Mouse (Mus musculus): Measurements from ENCODE around the gene Dnajc22. TPM values are rescaled to one million over a fixed set of nuclear protein-coding genes. Genes with fewer than 3 reads are reported as not detected.
A peak's percentile ranks its signal among the peaks of the same experiment; 100 is the strongest.

The Dnajc22 gene
- polyA plus RNA-seq, 1 experiment, result 0.13 TPM

DNA sequence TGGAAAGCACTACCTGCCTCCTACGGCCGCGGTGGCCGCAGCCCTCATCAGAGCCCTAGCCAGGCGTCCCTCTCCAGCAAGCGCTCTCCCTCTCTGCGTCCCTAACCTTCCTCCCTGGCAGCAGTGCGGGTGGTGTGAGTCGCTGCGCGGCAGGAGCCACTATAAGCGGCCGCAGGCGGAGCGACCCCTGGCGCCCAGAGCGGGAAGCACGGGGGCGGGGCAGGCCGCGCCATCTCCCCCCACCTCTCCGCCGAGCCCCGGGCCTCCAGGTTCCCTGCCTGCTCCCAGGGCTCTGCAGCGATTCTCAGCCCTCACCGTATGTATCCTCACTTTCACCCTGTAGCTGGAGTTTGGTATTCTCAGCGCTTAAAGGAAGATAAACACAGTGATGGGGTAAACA, 4.7 kb upstream of the Dnajc22 start:
- peak; percentile 59 to 65 for DNase-seq
- no peak overlapping the region for H3K4me3 ChIP-seq (replicated peaks; ENCODE audit: insufficient read depth, low read depth, low read length)
- H3K27me3 ChIP-seq (ENCODE audit: control insufficient read depth, insufficient read depth, low read length), result peaks cover 3% of the 10 kb centered on the region; the same call in 1 of the 2 replicates
- under 1% methylated on average over 27 of the region's 27 CpGs for WGBS
- no peaks in the 10 kb centered on the region for H3K4me1 ChIP-seq (ENCODE audit: control insufficient read depth, insufficient read depth, low read length)
- TF ChIP-seq CTCF (IDR thresholded peaks at IDR 0.05; ENCODE audit: borderline replicate concordance, insufficient read depth, low read depth, low read length), result peak; percentile 62
- no peak for TF ChIP-seq POLR2A (IDR thresholded peaks at IDR 0.05; ENCODE audit: borderline replicate concordance, insufficient read depth, low read length)
- H3K27ac ChIP-seq (ENCODE audit: insufficient read depth, low read length), result no peak overlapping the region

DNA sequence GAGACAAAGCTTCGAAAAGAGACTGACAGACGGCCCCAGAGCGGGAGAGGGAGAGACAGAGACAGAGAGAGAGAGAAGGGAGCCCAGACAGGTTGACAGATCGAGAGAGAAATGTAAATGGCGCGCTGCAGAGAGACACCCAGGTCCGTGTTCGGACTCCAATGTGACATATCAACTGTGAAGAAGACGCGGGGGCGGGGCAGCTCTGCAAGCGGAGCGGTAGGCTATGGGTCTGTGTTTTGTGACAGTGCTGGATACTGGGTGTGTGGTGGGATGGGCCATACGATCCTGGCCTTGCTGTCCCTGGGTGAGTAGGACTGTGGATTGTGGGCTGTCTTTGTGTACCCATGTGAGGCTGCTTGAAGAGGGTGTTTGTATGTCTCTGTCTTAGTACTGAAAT, 3.9 kb upstream of the Dnajc22 start:
- 30% methylated on average over 14 of the region's 14 CpGs for WGBS
- Histone ChIP-seq H3K27me3 (ENCODE audit: control insufficient read depth, insufficient read depth, low read length) (peaks cover 3% of the 10 kb centered on the region; the same call in 1 of the 2 replicates), H3K4me3 (replicated peaks; ENCODE audit: insufficient read depth, low read depth, low read length) (no peak overlapping the region), H3K4me1 (ENCODE audit: control insufficient read depth, insufficient read depth, low read length) (no peaks in the 10 kb centered on the region), H3K27ac (ENCODE audit: insufficient read depth, low read length) (no peak overlapping the region)
- no peak for TF ChIP-seq POLR2A (IDR thresholded peaks at IDR 0.05; ENCODE audit: borderline replicate concordance, insufficient read depth, low read length)
- TF ChIP-seq CTCF (IDR thresholded peaks at IDR 0.05; ENCODE audit: borderline replicate concordance, insufficient read depth, low read depth, low read length), result no peak
- DNase-seq, result no peak

DNA sequence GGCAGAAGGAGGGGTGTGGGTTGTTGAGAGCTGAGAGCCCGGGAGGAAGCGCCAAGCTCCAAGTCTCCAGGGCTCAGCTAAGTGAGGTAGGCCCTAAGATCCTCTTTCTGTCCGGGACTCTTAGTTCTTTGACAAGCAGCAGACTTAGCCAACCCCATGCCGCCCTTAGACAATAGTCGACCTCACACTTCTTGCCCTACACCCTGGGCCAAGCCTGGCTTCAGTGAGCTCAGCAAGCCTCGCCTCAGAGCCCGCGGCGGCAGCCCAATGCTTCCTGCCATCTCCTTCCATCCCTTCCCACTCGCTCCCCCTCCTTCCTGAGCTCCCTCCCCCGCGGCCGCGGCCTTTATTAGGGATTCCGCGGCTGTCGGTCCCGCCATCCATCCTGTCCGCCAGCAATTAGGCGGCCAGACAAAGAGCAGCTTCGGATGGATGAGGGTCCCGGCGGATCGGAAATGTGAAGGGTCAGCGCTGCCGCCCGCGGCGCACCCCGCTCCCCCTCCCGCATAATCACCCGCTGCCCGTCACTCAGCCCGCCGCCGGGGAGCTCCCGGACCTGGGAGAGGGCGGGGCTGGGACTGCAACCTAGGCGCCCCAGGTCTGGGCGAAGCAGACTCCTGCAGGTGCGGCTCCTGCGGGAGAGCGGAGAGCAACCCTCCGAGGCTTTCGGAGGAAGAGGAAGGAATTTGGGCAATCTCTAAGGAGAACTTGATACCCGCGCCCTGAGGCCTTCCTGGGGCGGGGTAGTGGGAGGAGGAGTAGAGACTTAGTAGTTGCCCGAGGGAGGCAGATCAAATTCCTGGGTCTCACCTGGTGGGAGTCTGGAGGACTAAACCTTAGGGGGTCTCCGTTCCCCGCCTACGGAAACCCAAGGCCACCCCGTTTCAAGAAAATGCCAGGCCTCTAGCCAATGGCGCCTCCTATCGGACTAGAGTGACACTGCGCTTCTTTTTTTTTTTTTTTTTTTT, 605 bp downstream of the Dnajc22 start:
- Histone ChIP-seq H3K4me3 (replicated peaks; ENCODE audit: insufficient read depth, low read depth, low read length) (peak overlapping the region; percentile 48), H3K27me3 (ENCODE audit: control insufficient read depth, insufficient read depth, low read length) (peaks cover 8% of the 10 kb centered on the region; the same call in 1 of the 2 replicates), H3K27ac (ENCODE audit: insufficient read depth, low read length) (no peak overlapping the region), H3K4me1 (ENCODE audit: control insufficient read depth, insufficient read depth, low read length) (0 out of 2 replicates have a peak, but pooled peaks cover 3% of the 10 kb centered on the region)
- 4% methylated on average over 56 of the region's 56 CpGs for WGBS
- TF ChIP-seq CTCF (IDR thresholded peaks at IDR 0.05; ENCODE audit: borderline replicate concordance, insufficient read depth, low read depth, low read length) (peak; percentile 52), POLR2A (IDR thresholded peaks at IDR 0.05; ENCODE audit: borderline replicate concordance, insufficient read depth, low read length) (no peak)
- peak; percentile 44 to 63 for DNase-seq

DNA sequence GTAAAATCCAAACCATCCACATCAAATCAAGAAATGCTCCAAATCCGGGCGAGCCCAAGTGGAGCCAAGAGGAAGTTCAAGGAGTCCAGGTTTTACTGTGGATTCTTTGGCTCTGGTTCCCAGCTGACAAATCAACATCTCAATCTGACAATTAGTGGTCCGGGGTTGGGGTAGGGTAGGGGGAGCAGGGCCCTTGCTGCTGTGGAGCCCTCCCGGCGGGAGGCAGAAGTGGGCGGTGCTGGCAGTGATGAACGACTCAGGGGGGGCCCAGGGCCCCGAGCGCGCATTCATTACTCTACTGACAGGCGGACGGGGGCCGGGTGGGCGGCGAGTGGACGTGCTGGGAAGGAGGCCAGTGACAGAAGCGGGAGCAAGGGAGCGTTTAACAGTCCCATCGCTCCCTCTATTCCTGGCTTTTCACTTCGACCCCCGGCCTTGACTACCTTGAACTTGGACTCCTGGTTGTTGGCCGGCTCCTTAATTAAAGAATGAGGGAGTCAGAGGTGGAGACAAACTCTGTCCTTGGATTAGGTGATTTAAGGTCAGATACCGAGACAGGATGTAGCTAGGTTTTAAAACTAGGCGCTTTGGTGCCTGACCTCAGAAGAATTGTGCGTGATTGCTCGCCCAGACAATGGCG, 1.8 kb downstream of the Dnajc22 start:
- no peak for DNase-seq
- WGBS, result 12% methylated on average over 27 of the region's 27 CpGs
- no peak overlapping the region for H3K4me3 ChIP-seq (replicated peaks; ENCODE audit: insufficient read depth, low read depth, low read length)
- no peak overlapping the region for H3K27ac ChIP-seq (ENCODE audit: insufficient read depth, low read length)
- 0 out of 2 replicates have a peak, but pooled peaks cover 3% of the 10 kb centered on the region for H3K4me1 ChIP-seq (ENCODE audit: control insufficient read depth, insufficient read depth, low read length)
- H3K27me3 ChIP-seq (ENCODE audit: control insufficient read depth, insufficient read depth, low read length), result peaks cover 7% of the 10 kb centered on the region; the same call in 1 of the 2 replicates
- no peak for TF ChIP-seq CTCF (IDR thresholded peaks at IDR 0.05; ENCODE audit: borderline replicate concordance, insufficient read depth, low read depth, low read length)
- no peak for TF ChIP-seq POLR2A (IDR thresholded peaks at IDR 0.05; ENCODE audit: borderline replicate concordance, insufficient read depth, low read length)

DNA sequence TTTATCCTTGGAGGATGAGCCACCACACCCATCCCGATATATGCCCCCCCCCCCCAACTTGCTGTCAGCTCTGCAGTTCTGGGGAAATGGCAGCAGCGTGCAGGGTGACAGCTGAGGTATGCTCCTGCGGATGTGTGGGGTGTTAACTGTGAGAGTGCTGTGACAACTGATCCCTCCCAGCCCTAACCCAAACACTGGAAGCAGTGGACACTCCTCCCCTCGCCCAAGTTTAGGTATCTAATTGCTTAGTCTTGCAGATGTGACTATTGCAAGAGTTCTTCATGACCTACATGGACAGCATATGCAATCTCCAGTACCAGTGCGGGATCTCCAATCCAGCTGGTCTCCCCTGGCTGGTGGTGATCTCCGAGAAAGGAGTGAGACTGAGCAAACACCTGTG, 2.4 kb downstream of the Dnajc22 start:
- Histone ChIP-seq H3K4me1 (ENCODE audit: control insufficient read depth, insufficient read depth, low read length) (0 out of 2 replicates have a peak, but pooled peaks cover 3% of the 10 kb centered on the region), H3K4me3 (replicated peaks; ENCODE audit: insufficient read depth, low read depth, low read length) (no peak overlapping the region), H3K27ac (ENCODE audit: insufficient read depth, low read length) (no peak overlapping the region), H3K27me3 (ENCODE audit: control insufficient read depth, insufficient read depth, low read length) (peaks cover 7% of the 10 kb centered on the region; the same call in 1 of the 2 replicates)
- TF ChIP-seq POLR2A (IDR thresholded peaks at IDR 0.05; ENCODE audit: borderline replicate concordance, insufficient read depth, low read length), result no peak
- TF ChIP-seq CTCF (IDR thresholded peaks at IDR 0.05; ENCODE audit: borderline replicate concordance, insufficient read depth, low read depth, low read length), result no peak
- WGBS, result 54% methylated on average over 6 of the region's 6 CpGs
- DNase-seq, result no peak

DNA sequence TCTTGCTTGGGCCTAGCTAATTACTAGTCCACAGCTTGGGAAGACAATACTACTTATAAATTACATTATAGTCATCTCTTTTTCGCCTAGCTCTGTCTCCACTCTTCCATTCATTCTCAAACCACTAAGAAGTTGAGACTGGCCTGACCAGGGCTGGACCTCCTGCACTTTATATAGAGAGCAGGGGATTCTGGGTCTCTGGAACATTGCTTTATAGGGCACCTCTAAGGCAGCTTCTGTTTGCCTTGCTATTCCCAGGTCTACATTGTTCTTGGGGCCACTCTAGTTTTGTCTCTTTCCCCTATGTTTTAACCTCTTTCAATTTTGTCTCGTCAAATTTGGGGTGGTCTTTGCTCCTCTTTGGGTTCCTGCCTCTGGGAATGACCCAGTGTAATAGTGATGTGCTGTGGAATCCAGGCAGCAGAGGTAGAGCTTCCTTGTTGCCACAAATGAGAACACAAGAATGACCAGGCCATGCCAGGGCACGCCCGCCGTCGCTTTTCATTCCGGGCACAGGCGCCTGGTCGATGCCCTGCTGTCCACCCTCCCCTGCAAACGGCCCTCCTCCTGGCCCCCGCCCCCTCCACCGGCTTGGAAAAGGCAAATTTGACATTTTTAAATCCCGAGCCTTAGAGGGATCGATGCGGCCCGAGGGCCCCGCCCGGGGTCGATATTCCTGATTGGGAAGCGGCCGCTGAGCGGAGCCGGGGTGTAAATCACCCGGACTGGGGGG, 3.3 kb downstream of the Dnajc22 start:
- Histone ChIP-seq H3K27ac (ENCODE audit: insufficient read depth, low read length) (no peak overlapping the region), H3K4me3 (replicated peaks; ENCODE audit: insufficient read depth, low read depth, low read length) (no peak overlapping the region), H3K27me3 (ENCODE audit: control insufficient read depth, insufficient read depth, low read length) (peaks cover 7% of the 10 kb centered on the region; the same call in 1 of the 2 replicates), H3K4me1 (ENCODE audit: control insufficient read depth, insufficient read depth, low read length) (0 out of 2 replicates have a peak, but pooled peaks cover 3% of the 10 kb centered on the region)
- TF ChIP-seq CTCF (IDR thresholded peaks at IDR 0.05; ENCODE audit: borderline replicate concordance, insufficient read depth, low read depth, low read length), result no peak
- TF ChIP-seq POLR2A (IDR thresholded peaks at IDR 0.05; ENCODE audit: borderline replicate concordance, insufficient read depth, low read length), result no peak
- WGBS, result 27% methylated on average over 24 of the region's 24 CpGs
- no peak for DNase-seq

- TF ChIP-seq POLR2A (IDR thresholded peaks at IDR 0.05; ENCODE audit: borderline replicate concordance, insufficient read depth, low read length) (no peak), CTCF (IDR thresholded peaks at IDR 0.05; ENCODE audit: borderline replicate concordance, insufficient read depth, low read depth, low read length) (no peak)
- WGBS, result 1% methylated on average over 58 of the region's 58 CpGs
- Histone ChIP-seq H3K4me1 (ENCODE audit: control insufficient read depth, insufficient read depth, low read length) (0 out of 2 replicates have a peak, but pooled peaks cover 3% of the 10 kb centered on the region), H3K27ac (ENCODE audit: insufficient read depth, low read length) (no peak overlapping the region), H3K4me3 (replicated peaks; ENCODE audit: insufficient read depth, low read depth, low read length) (no peak overlapping the region), H3K27me3 (ENCODE audit: control insufficient read depth, insufficient read depth, low read length) (peaks cover 7% of the 10 kb centered on the region; the same call in 1 of the 2 replicates)
- DNase-seq, result no peak
Measured at GRCm38 (mm10) chr15:99096831-99097500, 4.0 kb downstream of the Dnajc22 start.

Measured in cerebellum, adult 2 months (tissue).